Mouse (Mus musculus): ENCODE results near the gene Prdx5. TPM values are rescaled to one million over a fixed set of nuclear protein-coding genes. Genes with fewer than 3 reads are reported as not detected.

Prdx5 gene
- polyA plus RNA-seq, 1 experiment from 2014 or later, result 283 TPM

DNA sequence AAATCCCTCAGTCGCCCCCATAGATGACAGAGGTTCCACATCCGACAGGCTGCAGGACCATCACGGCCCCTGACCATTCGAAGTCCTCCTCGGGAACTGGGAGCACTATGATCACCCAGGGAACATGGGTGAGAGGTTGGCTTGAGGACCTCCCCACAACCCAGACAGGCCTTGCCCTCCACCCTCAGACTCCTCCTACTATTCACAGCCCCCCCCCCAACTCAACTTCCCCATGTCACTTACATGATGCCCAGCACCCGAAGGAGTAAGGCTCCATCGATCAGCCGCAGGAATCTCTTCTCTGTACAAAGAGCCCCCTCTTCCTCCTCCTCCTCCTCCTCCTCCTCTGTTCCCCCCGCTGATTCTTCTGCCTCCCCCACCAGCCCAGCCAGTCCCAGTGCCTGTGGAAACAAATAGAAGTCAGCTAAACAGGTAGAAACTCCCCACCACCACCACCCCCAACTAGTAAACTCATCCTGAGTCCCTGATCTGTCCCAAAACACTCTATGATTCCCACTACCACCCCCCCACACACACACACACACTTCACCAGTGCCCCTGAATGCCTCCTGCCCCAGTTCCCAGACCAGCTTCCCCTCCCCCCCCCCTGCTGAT lies 52.4 kb downstream of the Prdx5 start:
- no peak for ATAC-seq (ENCODE audit: low read depth)
- no peak overlapping the region for H3K9ac ChIP-seq (ENCODE audit: low read length)
- no peaks in the 10 kb centered on the region for H3K36me3 ChIP-seq (ENCODE audit: control insufficient read depth, insufficient read depth, low read length)
- no peaks in the 10 kb centered on the region; the same call in 1 of the 2 replicates for H3K27me3 ChIP-seq (ENCODE audit: control insufficient read depth, insufficient read depth, low read depth, low read length)
- H3K9me3 ChIP-seq (ENCODE audit: control insufficient read depth, low read length), result no peaks in the 10 kb centered on the region
- H3K4me2 ChIP-seq (ENCODE audit: low read depth, low read length), result no peak overlapping the region
- H3K4me3 ChIP-seq (ENCODE audit: low read length), result no peak overlapping the region
- H3K4me1 ChIP-seq (replicated peaks; ENCODE audit: control insufficient read depth, insufficient read depth, low read length), result peaks cover 6% of the 10 kb centered on the region
- H3K27ac ChIP-seq (ENCODE audit: low read length), result no peak overlapping the region
- 64% methylated on average over 9 of the region's 9 CpGs for WGBS

DNA sequence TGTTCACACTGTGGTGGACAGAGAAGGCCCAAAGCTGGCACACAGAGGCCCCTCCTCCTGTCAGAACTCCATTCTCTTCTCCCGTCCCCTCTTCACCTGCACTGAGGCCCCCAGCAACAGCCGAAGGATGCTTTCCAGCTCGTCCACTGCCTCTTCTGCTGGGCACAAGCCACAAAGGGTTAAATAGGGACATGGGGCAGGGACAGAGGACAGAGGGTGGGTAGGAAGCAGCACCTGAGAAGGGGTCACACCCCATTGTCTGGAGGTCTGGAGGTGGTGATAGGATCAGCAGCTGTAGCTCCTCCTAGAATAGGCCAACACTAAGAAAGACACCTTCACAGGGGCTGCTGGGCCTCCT lies 52.9 kb downstream of the Prdx5 start:
- no peak overlapping the region for H3K4me2 ChIP-seq (ENCODE audit: low read depth, low read length)
- H3K27me3 ChIP-seq (ENCODE audit: control insufficient read depth, insufficient read depth, low read depth, low read length), result no peaks in the 10 kb centered on the region; the same call in 1 of the 2 replicates
- H3K4me1 ChIP-seq (replicated peaks; ENCODE audit: control insufficient read depth, insufficient read depth, low read length), result peaks cover 6% of the 10 kb centered on the region
- WGBS, result 38% methylated on average over 3 of the region's 3 CpGs
- H3K9me3 ChIP-seq (ENCODE audit: control insufficient read depth, low read length), result no peaks in the 10 kb centered on the region
- H3K9ac ChIP-seq (ENCODE audit: low read length), result no peak overlapping the region
- no peak for ATAC-seq (ENCODE audit: low read depth)
- no peaks in the 10 kb centered on the region for H3K36me3 ChIP-seq (ENCODE audit: control insufficient read depth, insufficient read depth, low read length)
- H3K27ac ChIP-seq (ENCODE audit: low read length), result no peak overlapping the region
- no peak overlapping the region for H3K4me3 ChIP-seq (ENCODE audit: low read length)

Small RNAs within 50 kb of the gene (microRNA-seq; reads per million reads assigned to microRNA genes)
- gene Mir6990, result not detected

Other genes with a start within 250 kb of the Prdx5 start
- gene Rps6ka4, start 69.5 kb downstream of the Prdx5 start, polyA plus RNA-seq (2015; fragmentation: Nextera tagmentation; extraction: Ambion mirVana), result 39.1 and 41.5 TPM in 2 replicates
- 1.6 and 3.0 TPM in 2 replicates for gene Ccdc88b, start 51.9 kb downstream of the Prdx5 start, polyA plus RNA-seq (2015; fragmentation: Nextera tagmentation; extraction: Ambion mirVana)
- gene Trmt112, start 408 bp downstream of the Prdx5 start, polyA plus RNA-seq (2015; fragmentation: Nextera tagmentation; extraction: Ambion mirVana), result 136 and 137 TPM in 2 replicates
- gene Esrra, start 11.7 kb upstream of the Prdx5 start, polyA plus RNA-seq (2015; fragmentation: Nextera tagmentation; extraction: Ambion mirVana), result 8.5 and 9.9 TPM in 2 replicates
- gene Catsperz, start 15.3 kb upstream of the Prdx5 start, polyA plus RNA-seq (2015; fragmentation: Nextera tagmentation; extraction: Ambion mirVana), result 2.5 TPM in 2 replicates
- gene Kcnk4, start 24.4 kb upstream of the Prdx5 start, polyA plus RNA-seq (2015; fragmentation: Nextera tagmentation; extraction: Ambion mirVana), result 0.21 and 0.96 TPM in 2 replicates
- gene Bad, start 31.8 kb upstream of the Prdx5 start, polyA plus RNA-seq (2015; fragmentation: Nextera tagmentation; extraction: Ambion mirVana), result 82.5 and 90.7 TPM in 2 replicates
- 25.2 TPM in 2 replicates for gene Gpr137, start 32.4 kb upstream of the Prdx5 start, polyA plus RNA-seq (2015; fragmentation: Nextera tagmentation; extraction: Ambion mirVana)
- gene Ppp1r14b, start 64.9 kb upstream of the Prdx5 start, polyA plus RNA-seq (2015; fragmentation: Nextera tagmentation; extraction: Ambion mirVana), result 41.4 and 44.8 TPM in 2 replicates
- 49.1 and 49.8 TPM in 2 replicates for gene Plcb3, start 66.4 kb upstream of the Prdx5 start, polyA plus RNA-seq (2015; fragmentation: Nextera tagmentation; extraction: Ambion mirVana)
- 125 and 151 TPM in 2 replicates for gene Fkbp2, start 70.4 kb upstream of the Prdx5 start, polyA plus RNA-seq (2015; fragmentation: Nextera tagmentation; extraction: Ambion mirVana)
- 20.8 and 28.9 TPM in 2 replicates for gene Vegfb, start 77.5 kb upstream of the Prdx5 start, polyA plus RNA-seq (2015; fragmentation: Nextera tagmentation; extraction: Ambion mirVana)
- gene Dnajc4, start 82.5 kb upstream of the Prdx5 start, polyA plus RNA-seq (2015; fragmentation: Nextera tagmentation; extraction: Ambion mirVana), result 26.4 and 30.3 TPM in 2 replicates
- 22.6 and 23.7 TPM in 2 replicates for gene Nudt22, start 86.0 kb upstream of the Prdx5 start, polyA plus RNA-seq (2015; fragmentation: Nextera tagmentation; extraction: Ambion mirVana)
- gene Trpt1, start 86.0 kb upstream of the Prdx5 start, polyA plus RNA-seq (2015; fragmentation: Nextera tagmentation; extraction: Ambion mirVana), result 10.9 and 12.3 TPM in 2 replicates
- gene Fermt3, start 109.4 kb upstream of the Prdx5 start, polyA plus RNA-seq (2015; fragmentation: Nextera tagmentation; extraction: Ambion mirVana), result 11.1 and 15.6 TPM in 2 replicates
- 220 and 243 TPM in 2 replicates for gene Stip1, start 129.9 kb upstream of the Prdx5 start, polyA plus RNA-seq (2015; fragmentation: Nextera tagmentation; extraction: Ambion mirVana)
- 15.3 and 17.6 TPM in 2 replicates for gene Macrod1, start 146.7 kb upstream of the Prdx5 start, polyA plus RNA-seq (2015; fragmentation: Nextera tagmentation; extraction: Ambion mirVana)
- gene Flrt1, start 195.6 kb upstream of the Prdx5 start, polyA plus RNA-seq (2015; fragmentation: Nextera tagmentation; extraction: Ambion mirVana), result 0.99 and 1.1 TPM in 2 replicates

Measured in lung, embryonic 16.5 days (tissue).